Mouse (Mus musculus) testis, adult 2 months (tissue): Measurements from ENCODE around the gene Lime1.

ENCODE experiments used
- CTCF ChIP-seq: fragments of 200-500 bp; IDR thresholded peaks from 2 replicates; pipeline ENCODE4 v1.5.1; 2012; ENCODE audit warnings: low read depth, mild to moderate bottlenecking, inconsistent platforms, low read length, moderate library complexity; ENCODE audit not compliant: control insufficient read depth, insufficient read depth, insufficient replicate concordance
- POLR2A ChIP-seq: fragments of 200-500 bp; IDR thresholded peaks from 2 replicates; pipeline ENCODE4 v1.6.1; 2012; ENCODE audit warnings: low read depth, mild to moderate bottlenecking, inconsistent platforms, low read length, moderate library complexity; ENCODE audit not compliant: control insufficient read depth

- TF ChIP-seq POLR2A (no peak), CTCF (no peak)
Measured at GRCm38 (mm10) chr2:181420903-181421638, 41.2 kb downstream of the Lime1 start.
